Comparison of ENCODE assay signal across 9 mouse cellular contexts in genomic region chr17:31187370-31187769, GRCm38 (mm10). TPM values are rescaled to one million over a fixed set of nuclear protein-coding genes. Genes with fewer than 3 reads are reported as not detected.
DNase-seq lines count a peak whose midpoint lies in the region; TF ChIP-seq lines count a peak whose summit lies in the region.
"Had no signal": no experiment of that assay in that cellular context is flagged by ENCODE, and none has a peak within 500 bp of the region (broad histone marks: within the 10 kb centered on the region; RNA-seq: fewer than 3 reads in every experiment).

No protein-coding gene starts in this region.

- peak; percentile 79 for TF ChIP-seq RAD21 in MEL (IDR thresholded peaks at IDR 0.05; ENCODE audit: low read depth, low read length)

- intact Hi-C loops in gastrocnemius, adult 2 months (cut with DNase I): loop anchor here (1.0 to 2.0 kb wide), 2 partner anchors 49 to 177 kb away; no protein-coding TSS in a partner anchor

- H3K4me1 ChIP-seq in MEL (ENCODE audit: control insufficient read depth in 1 of 2, insufficient read depth in 2 of 2, low read length in 2 of 2): no peaks in the 10 kb centered on the region
- H3K4me1 ChIP-seq in lung, adult 2 months (ENCODE audit: control insufficient read depth, insufficient read depth, low read length): no peaks in the 10 kb centered on the region

- TF ChIP-seq CTCF in MEL (IDR thresholded peaks at IDR 0.05 in 2 of 3, conservative IDR thresholded peaks at IDR 0.05 in 1 of 3; ENCODE audit: control insufficient read depth in 1 of 3, insufficient read depth in 1 of 3, low read depth in 2 of 3, low read length in 3 of 3, poor library complexity in 1 of 3, severe bottlenecking in 1 of 3): peak; percentile 82 to 90 (median 89)
- TF ChIP-seq CTCF in gastrocnemius, adult 2 months (IDR thresholded peaks at IDR 0.05): peak; percentile 96
- peak; percentile 84 for TF ChIP-seq CTCF in lung, adult 2 months (IDR thresholded peaks at IDR 0.05; ENCODE audit: insufficient read depth, low read length)

- H3K27me3 ChIP-seq in MEL (ENCODE audit: control insufficient read depth in 1 of 2, insufficient read depth in 2 of 2, low read length in 2 of 2): no peaks in the 10 kb centered on the region

- no peak for TF ChIP-seq POLR2A in MEL (IDR thresholded peaks at IDR 0.05; ENCODE audit: control insufficient read depth in 1 of 2, insufficient read depth in 1 of 2, low read depth in 1 of 2, low read length in 2 of 2, poor library complexity in 1 of 2)
- no peak for TF ChIP-seq POLR2A in lung, adult 2 months (IDR thresholded peaks at IDR 0.05; ENCODE audit: borderline replicate concordance, extremely low read depth, low read depth, low read length)

- H3K4me3 ChIP-seq in MEL (ENCODE audit: control insufficient read depth in 1 of 2, insufficient read depth in 1 of 2, low read depth in 2 of 2, low read length in 2 of 2): no peak overlapping the region
- H3K4me3 ChIP-seq in gastrocnemius, adult 2 months: no peak overlapping the region
- no peak overlapping the region for H3K4me3 ChIP-seq in lung, adult 2 months (replicated peaks; ENCODE audit: extremely low read depth, low read depth, low read length)

- TF ChIP-seq EP300 in MEL (IDR thresholded peaks at IDR 0.05; ENCODE audit: low read depth in 1 of 2, low read length in 2 of 2): no peak

- no peaks in the 10 kb centered on the region for H3K36me3 ChIP-seq in MEL (ENCODE audit: control insufficient read depth in 1 of 2, insufficient read depth in 2 of 2, low read length in 2 of 2)

- no peaks in the 10 kb centered on the region for H3K79me2 ChIP-seq in MEL (ENCODE audit: control insufficient read depth, insufficient read depth, low read length, poor library complexity)

- no peaks in the 10 kb centered on the region for H3K9me3 ChIP-seq in MEL (replicated peaks; ENCODE audit: insufficient read depth, low read length)

- H3K27ac ChIP-seq in MEL (ENCODE audit: control insufficient read depth, low read depth, low read length): no peak overlapping the region
- no peak overlapping the region for H3K27ac ChIP-seq in gastrocnemius, adult 2 months

- no peak overlapping the region for H3K9ac ChIP-seq in MEL (ENCODE audit: control insufficient read depth, low read depth, low read length, poor library complexity, severe bottlenecking)

- 15% methylated on average over 4 of the region's 4 CpGs for WGBS in lung, adult 2 months

- peak; percentile 70 to 71 for DNase-seq in B cell, adult 2 months
- DNase-seq in MEL (ENCODE audit: low read depth, low spot score): peak; percentile 67
- DNase-seq in cerebellum, adult 18-20 months: peak; percentile 87
- DNase-seq in gastrocnemius, adult 2 months: peak; percentile 75
- peak; percentile 67 for DNase-seq in layer of hippocampus, adult 11-12 months (ENCODE audit: low spot score)
- peak; percentile 56 for DNase-seq in lung, adult 2 months
- DNase-seq in right cerebral cortex, postnatal 10 days (ENCODE audit: low spot score in 2 of 2): peak; percentile 66 to 84
- peak; percentile 59 for DNase-seq in urinary bladder, postnatal 25 days (ENCODE audit: low spot score)

TF ChIP-seq in MEL, 35 proteins besides CTCF, POLR2A, EP300 and RAD21:
- TF ChIP-seq UBTF (IDR thresholded peaks at IDR 0.05; ENCODE audit: borderline replicate concordance, insufficient read depth, low read depth, low read length) (no peak), MEF2A (IDR thresholded peaks at IDR 0.05; ENCODE audit: extremely low read depth, insufficient replicate concordance, low read depth, low read length, poor library complexity, severe bottlenecking) (no peak), ZC3H11A (IDR thresholded peaks at IDR 0.05; ENCODE audit: low read depth, low read length) (peak; percentile 77), SMC3 (IDR thresholded peaks at IDR 0.05; ENCODE audit: low read depth, low read length) (peak; percentile 89)
TF ChIP-seq in MEL: peak in this region for 2.

RNA-seq across cellular contexts. Expression of gene Tmprss3, which starts 11.4 kb away (rescaled TPM):
- total RNA-seq in MEL (2012; rRNA removed): 0.08 and 0.13 TPM in 2 replicates
- polyA plus RNA-seq in MEL (2012; ENCODE audit: insufficient read depth in 1 of 2, insufficient read length in 2 of 2, low read depth in 1 of 2, low replicate concordance in 2 of 2, missing spikeins in 1 of 2): under 1 TPM in 1 of 2 experiments, not detected in 1; 0.11 TPM
- total RNA-seq in gastrocnemius, adult 2 months (2021): not detected
- polyA plus RNA-seq in lung, adult 2 months (2012; rRNA removed): 0.05 and 0.11 TPM in 2 replicates
- polyA plus RNA-seq: heart, embryonic 16.5 days had no signal

RNA-seq across cellular contexts. Expression of gene Ubash3a, which starts 20.3 kb away (rescaled TPM):
- total RNA-seq in MEL (2012; rRNA removed): 24.9 and 30.2 TPM in 2 replicates
- polyA plus RNA-seq in MEL (2012; ENCODE audit: insufficient read depth in 1 of 2, insufficient read length in 2 of 2, low read depth in 1 of 2, low replicate concordance in 2 of 2, missing spikeins in 1 of 2): 10 to 100 TPM; 27.6 to 57.4 TPM
- not detected for total RNA-seq in gastrocnemius, adult 2 months (2021)
- polyA plus RNA-seq in lung, adult 2 months (2012; rRNA removed): 0.63 and 1.1 TPM in 2 replicates

RNA-seq across cellular contexts. Expression of gene Tff1, which starts 22.3 kb away (rescaled TPM):
- total RNA-seq in MEL (2012; rRNA removed): not detected in 2 replicates
- not detected for polyA plus RNA-seq in MEL (2012; ENCODE audit: insufficient read depth in 1 of 2, insufficient read length in 2 of 2, low read depth in 1 of 2, low replicate concordance in 2 of 2, missing spikeins in 1 of 2)
- not detected for total RNA-seq in gastrocnemius, adult 2 months (2021)
- polyA plus RNA-seq in lung, adult 2 months (2012; rRNA removed): not detected in 2 replicates
- polyA plus RNA-seq: heart, embryonic 16.5 days had no signal

RNA-seq across cellular contexts. Expression of gene Tff2, which starts 43.3 kb away (rescaled TPM):
- total RNA-seq in MEL (2012; rRNA removed): not detected in 2 replicates
- polyA plus RNA-seq in MEL (2012; ENCODE audit: insufficient read depth in 1 of 2, insufficient read length in 2 of 2, low read depth in 1 of 2, low replicate concordance in 2 of 2, missing spikeins in 1 of 2): not detected
- not detected for total RNA-seq in gastrocnemius, adult 2 months (2021)
- 4.5 and 25.4 TPM in 2 replicates for polyA plus RNA-seq in lung, adult 2 months (2012; rRNA removed)
- polyA plus RNA-seq: heart, embryonic 16.5 days had no signal

RNA-seq across cellular contexts. Expression of gene Tff3, which starts 57.9 kb away (rescaled TPM):
- total RNA-seq in MEL (2012; rRNA removed): not detected in 2 replicates
- not detected for polyA plus RNA-seq in MEL (2012; ENCODE audit: insufficient read depth in 1 of 2, insufficient read length in 2 of 2, low read depth in 1 of 2, low replicate concordance in 2 of 2, missing spikeins in 1 of 2)
- total RNA-seq in gastrocnemius, adult 2 months (2021): not detected
- polyA plus RNA-seq in lung, adult 2 months (2012; rRNA removed): 20.4 TPM in 1 of 2 replicates, not detected in the other

Comparison
In these comparisons a context has a peak if more than half of its experiments do, and no peak if none do; other contexts are left out.
1. RNA of gene Ubash3a, which starts 20.3 kb away (total RNA-seq): 24.9 to 30.2 TPM in MEL; not detected in gastrocnemius, adult 2 months; every median in the first group is over 10 times any median in the second.
2. Peak in every context shown above with its lines, with median percentiles within 50 percentile points of each other: DNase-seq and CTCF ChIP-seq.